Mouse (Mus musculus) bone marrow macrophage, adult 2 months (primary cell): ENCODE results near the gene Trim50.

Experiments
- CTCF ChIP-seq: IDR thresholded peaks from 2 replicates; pipeline ENCODE4 v1.5.1; 2012; ENCODE audit warnings: low read depth, mild to moderate bottlenecking, low read length, moderate library complexity
- POLR2A ChIP-seq: IDR thresholded peaks from 2 replicates; pipeline ENCODE4 v1.6.1; 2012; ENCODE audit warnings: mild to moderate bottlenecking, low read depth, low read length, borderline replicate concordance

GRCm38 (mm10) chr5:135369787-135370654 lies 16.9 kb downstream of the Trim50 start, which contains the start of gene Nsun5:
- TF ChIP-seq CTCF (no peak), POLR2A (no peak)
